Mouse (Mus musculus) neural tube, embryonic 11.5 days (tissue): ENCODE data around the gene Osbpl11. TPM values are rescaled to one million over a fixed set of nuclear protein-coding genes. Genes with fewer than 3 reads are reported as not detected.
A peak's percentile ranks its signal among the peaks of the same experiment; 100 is the strongest.

ENCODE experiments used
- ATAC-seq: fragments of 200-750 bp; cut with Nextera tagmentation; 2 replicates; pipeline ENCODE4 v1.8.0; 2017; ENCODE audit warnings: moderate number of reproducible peaks, mild to moderate bottlenecking, moderate TSS enrichment, moderate library complexity; ENCODE audit not compliant: insufficient read depth, low FRiP score, low TSS enrichment
- DNase-seq: peaks from one replicate; pipeline ENCODE4 v3.0.0-alpha.2; 2015; ENCODE audit warnings: low spot score
- H3K27ac ChIP-seq: fragments of 300-500 bp; sonication (generic); 2 replicates; pipeline ENCODE4 v1.5.1; 2014; ENCODE audit warnings: low read depth, mild to moderate bottlenecking, low read length
- H3K27me3 ChIP-seq: fragments of 300-500 bp; sonication (generic); 2 replicates; pipeline ENCODE4 v1.6.1; 2014; ENCODE audit warnings: mild to moderate bottlenecking, low read length, mixed read lengths; ENCODE audit not compliant: control insufficient read depth, insufficient read depth
- H3K36me3 ChIP-seq: fragments of 300-500 bp; sonication (generic); 2 replicates; pipeline ENCODE4 v1.6.1; 2014; ENCODE audit warnings: mild to moderate bottlenecking, low read length, moderate library complexity, mixed read lengths; ENCODE audit not compliant: control insufficient read depth, insufficient read depth
- H3K4me1 ChIP-seq: fragments of 300-500 bp; sonication (generic); 2 replicates; pipeline ENCODE4 v1.6.1; 2014; ENCODE audit warnings: low read length, mixed read lengths; ENCODE audit not compliant: control insufficient read depth, insufficient read depth
- H3K4me2 ChIP-seq: fragments of 300-500 bp; sonication (generic); 2 replicates; pipeline ENCODE4 v1.6.1; 2014; ENCODE audit warnings: low read depth, mild to moderate bottlenecking, moderate library complexity
- H3K4me3 ChIP-seq: fragments of 300-500 bp; sonication (generic); 2 replicates; pipeline ENCODE4 v1.5.1; 2014; ENCODE audit warnings: low read depth, low read length
- H3K9ac ChIP-seq: fragments of 300-500 bp; sonication (generic); 2 replicates; pipeline ENCODE4 v1.6.1; 2014; ENCODE audit warnings: mild to moderate bottlenecking, low read length
- H3K9me3 ChIP-seq: fragments of 300-500 bp; sonication (generic); 2 replicates; pipeline ENCODE4 v1.6.1; 2016; ENCODE audit warnings: low read length; ENCODE audit not compliant: control insufficient read depth
- WGBS: fragments of 180-500 bp; shearing (Covaris S2); extraction: QIAGEN DNeasy Blood & Tissue Kit; methylation state at CpG from one replicate; pipeline ENCODE4 v1.1.7; 2014; 5-methylcytosine and 5-hydroxymethylcytosine counted together
- polyA plus RNA-seq: library from polyadenylated mRNA; unstranded; fragments of >200 nt; fragmentation: Nextera tagmentation; extraction: Ambion mirVana; gene quantifications from 2 replicates; pipeline ENCODE4 v1.2.1, GENCODE M21; 2014

Gene Osbpl11
- polyA plus RNA-seq, 1 experiment from 2014 or later, result 30.3 TPM

DNA sequence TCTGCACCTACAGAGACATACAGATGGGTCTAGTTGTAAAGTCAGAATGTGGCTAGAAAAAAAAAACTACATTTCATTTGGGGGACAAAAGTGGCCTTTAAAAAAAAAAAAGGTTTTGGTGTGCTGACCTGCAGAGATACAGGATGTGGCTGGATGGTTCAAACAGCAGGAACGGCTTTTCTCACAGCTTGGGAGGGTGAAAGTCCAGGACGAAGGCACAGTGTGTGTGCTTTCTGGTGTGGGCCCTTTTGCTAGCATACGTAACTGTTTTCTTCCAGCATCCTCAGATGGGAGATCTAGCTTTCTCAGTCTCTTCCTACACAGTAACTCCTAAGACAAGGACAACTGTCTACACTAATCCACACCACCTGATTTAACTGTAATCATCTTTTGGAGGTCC lies 4.1 kb upstream of the Osbpl11 start:
- Histone ChIP-seq H3K9me3 (no peaks in the 10 kb centered on the region), H3K27me3 (no peaks in the 10 kb centered on the region), H3K4me3 (no peak overlapping the region), H3K27ac (no peak overlapping the region), H3K4me2 (no peak overlapping the region), H3K4me1 (no peaks in the 10 kb centered on the region; the same call in 1 of the 2 replicates), H3K9ac (no peak overlapping the region), H3K36me3 (no peaks in the 10 kb centered on the region)
- ATAC-seq, result no peak
- DNase-seq, result no peak
- WGBS, result 81% methylated on average over 3 of the region's 3 CpGs

DNA sequence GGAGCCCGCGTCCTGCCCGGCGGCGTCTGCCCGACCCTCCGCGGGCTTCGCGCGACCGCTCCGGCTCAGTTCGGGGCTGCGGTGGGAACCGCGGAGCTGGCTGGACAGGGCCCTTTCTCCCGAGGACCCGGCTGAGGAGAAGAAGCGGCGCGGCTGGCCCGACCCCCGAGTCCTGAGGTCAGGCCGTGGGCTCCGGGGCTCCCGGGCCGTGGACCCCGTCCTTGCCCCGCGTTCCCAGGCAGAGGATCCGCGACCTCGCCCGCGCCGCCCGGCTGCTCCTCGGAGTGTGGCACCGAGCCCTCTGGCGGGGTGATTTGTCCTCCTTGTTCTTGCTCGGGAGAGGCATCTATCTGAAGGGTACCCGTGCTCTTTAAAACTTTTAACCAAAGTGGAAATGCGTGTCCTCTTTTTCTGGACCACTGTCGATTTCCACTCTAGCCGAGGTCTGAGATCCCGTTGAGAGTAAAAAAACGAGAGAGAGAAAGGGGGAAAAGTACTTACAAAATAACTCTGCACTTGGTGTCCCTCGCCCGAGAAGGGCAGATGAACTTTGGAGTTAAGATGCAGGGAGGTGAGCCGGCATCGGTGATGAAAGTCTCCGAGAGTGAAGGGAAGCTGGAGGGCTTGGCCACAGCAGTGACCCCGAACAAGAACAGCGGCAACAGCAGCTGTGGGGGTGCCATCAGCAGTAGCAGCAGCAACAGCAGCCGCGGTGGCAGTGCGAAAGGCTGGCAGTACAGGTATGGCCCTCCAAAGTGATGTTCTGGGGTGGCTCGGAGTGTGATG lies 583 bp downstream of the Osbpl11 start:
- no peaks in the 10 kb centered on the region for H3K36me3 ChIP-seq
- peaks cover 13% of the 10 kb centered on the region for H3K4me1 ChIP-seq
- ATAC-seq, result peak; percentile 83
- peak; percentile 28 for DNase-seq
- H3K4me3 ChIP-seq, result peak overlapping the region; percentile 73
- H3K27me3 ChIP-seq, result no peaks in the 10 kb centered on the region
- peak overlapping the region; percentile 81 for H3K4me2 ChIP-seq
- peak overlapping the region; percentile 85 for H3K9ac ChIP-seq
- no peaks in the 10 kb centered on the region for H3K9me3 ChIP-seq
- under 1% methylated on average over 58 of the region's 59 CpGs for whole genome bisulfite sequencing
- H3K27ac ChIP-seq, result peak overlapping the region; percentile 58

DNA sequence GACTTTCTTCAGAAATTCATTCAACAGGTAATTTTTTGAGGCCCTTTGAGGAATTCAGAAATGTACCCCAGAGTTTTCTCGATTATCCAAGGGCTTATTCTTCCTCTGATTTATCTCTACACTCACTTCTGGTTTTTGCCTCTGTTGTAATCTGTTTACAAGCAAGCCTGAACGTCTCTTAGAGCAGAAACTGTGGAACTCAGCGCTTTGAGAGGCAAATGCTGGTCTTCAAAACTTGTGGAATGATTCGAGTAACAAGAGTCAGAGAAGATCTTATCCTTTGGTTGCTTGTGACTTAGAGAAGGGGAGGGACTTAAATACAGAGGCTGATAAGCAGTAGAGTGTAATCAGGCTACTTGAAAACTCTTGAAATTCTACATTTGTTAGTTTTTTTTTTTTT lies 1.3 kb downstream of the Osbpl11 start:
- peak overlapping the region; percentile 73 for H3K4me3 ChIP-seq
- no peak overlapping the region for H3K27ac ChIP-seq
- H3K36me3 ChIP-seq, result no peaks in the 10 kb centered on the region
- H3K27me3 ChIP-seq, result no peaks in the 10 kb centered on the region
- H3K9ac ChIP-seq, result peak overlapping the region; percentile 85
- 37% methylated on average over 4 of the region's 4 CpGs for WGBS
- DNase-seq (no peak), ATAC-seq (no peak)
- H3K4me1 ChIP-seq, result peaks cover 13% of the 10 kb centered on the region
- H3K4me2 ChIP-seq, result peak overlapping the region; percentile 81
- no peaks in the 10 kb centered on the region for H3K9me3 ChIP-seq

DNA sequence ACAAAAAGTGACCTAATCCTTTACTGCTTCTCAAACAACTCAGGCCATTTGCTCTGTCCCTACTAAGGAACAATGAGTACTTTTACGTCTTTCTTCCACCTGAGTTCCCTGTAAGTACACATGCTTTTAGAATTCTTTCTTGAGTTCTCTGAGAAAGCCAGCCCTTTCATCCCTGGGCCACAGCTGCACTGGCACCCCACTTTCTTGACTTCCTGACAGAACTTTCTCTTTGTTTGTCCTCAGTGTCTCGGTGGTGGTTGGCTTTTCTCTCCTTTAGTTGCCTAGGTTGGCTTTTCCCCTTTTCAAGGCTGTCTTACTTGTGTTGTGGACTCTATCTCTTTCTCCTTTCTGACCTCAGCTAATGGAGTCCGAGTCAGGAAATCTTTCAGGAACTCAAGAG lies 3.2 kb downstream of the Osbpl11 start:
- no peak overlapping the region for H3K27ac ChIP-seq
- no peak for DNase-seq
- WGBS, result 49% methylated on average over 3 of the region's 3 CpGs
- H3K36me3 ChIP-seq, result no peaks in the 10 kb centered on the region
- no peak overlapping the region for H3K9ac ChIP-seq
- H3K4me2 ChIP-seq, result no peak overlapping the region
- no peaks in the 10 kb centered on the region for H3K9me3 ChIP-seq
- H3K27me3 ChIP-seq, result no peaks in the 10 kb centered on the region
- no peak overlapping the region for H3K4me3 ChIP-seq
- H3K4me1 ChIP-seq, result peaks cover 13% of the 10 kb centered on the region
- no peak for ATAC-seq

DNA sequence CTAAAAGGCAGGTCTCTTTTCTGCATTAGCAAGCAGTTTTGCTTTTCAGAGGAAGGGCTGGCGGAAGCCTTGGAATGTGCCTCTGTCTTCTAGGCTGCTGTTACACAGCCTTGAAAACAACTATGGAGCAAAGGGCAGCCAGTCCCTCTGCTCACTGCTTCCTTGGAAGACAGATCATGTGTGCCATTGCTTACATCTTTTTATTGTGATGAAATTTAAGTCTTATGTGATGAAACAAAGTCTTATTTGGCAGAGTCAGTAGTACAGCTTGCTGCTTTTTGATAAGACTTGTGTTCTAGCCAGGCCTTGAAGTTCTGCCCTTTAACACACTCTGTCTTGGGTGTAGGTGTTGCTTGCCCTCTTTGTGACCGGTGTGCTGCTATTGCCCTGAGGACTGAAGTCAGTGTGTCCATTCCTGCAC lies 6.8 kb downstream of the Osbpl11 start:
- no peak overlapping the region for H3K9ac ChIP-seq
- peaks cover 8% of the 10 kb centered on the region; the same call in 1 of the 2 replicates for H3K4me1 ChIP-seq
- H3K27ac ChIP-seq, result no peak overlapping the region
- no peaks in the 10 kb centered on the region for H3K9me3 ChIP-seq
- H3K4me2 ChIP-seq, result no peak overlapping the region
- DNase-seq (no peak), ATAC-seq (no peak)
- H3K4me3 ChIP-seq, result no peak overlapping the region
- 87% methylated on average over 2 of the region's 2 CpGs for WGBS
- H3K27me3 ChIP-seq, result no peaks in the 10 kb centered on the region
- H3K36me3 ChIP-seq, result peaks cover 3% of the 10 kb centered on the region; the same call in 1 of the 2 replicates

DNA sequence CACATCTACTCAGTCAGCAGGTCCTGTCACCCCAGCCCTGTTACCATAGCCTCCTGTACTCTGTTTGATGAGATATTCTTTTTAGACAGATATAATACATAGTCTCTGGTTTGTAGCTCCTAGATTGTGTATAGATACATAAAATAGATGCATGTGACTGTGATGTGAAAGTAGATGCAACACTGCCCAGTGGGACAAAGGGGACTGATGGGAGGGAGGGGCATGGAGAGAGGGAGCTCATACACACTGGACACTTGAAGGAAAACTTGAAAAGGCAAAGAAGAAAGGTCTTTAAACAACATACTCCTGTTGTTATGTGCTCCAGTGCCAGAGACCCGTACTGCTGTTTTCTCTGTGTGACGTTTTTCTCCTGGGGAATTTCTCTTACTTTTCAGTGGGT lies 7.4 kb downstream of the Osbpl11 start:
- no peak overlapping the region for H3K4me3 ChIP-seq
- H3K27ac ChIP-seq, result no peak overlapping the region
- peaks cover 4% of the 10 kb centered on the region; the same call in 1 of the 2 replicates for H3K36me3 ChIP-seq
- ATAC-seq (no peak), DNase-seq (no peak)
- no peaks in the 10 kb centered on the region for H3K27me3 ChIP-seq
- H3K4me1 ChIP-seq, result peaks cover 4% of the 10 kb centered on the region; the same call in 1 of the 2 replicates
- 80% methylated on average over 2 of the region's 2 CpGs for WGBS
- H3K9ac ChIP-seq, result no peak overlapping the region
- no peak overlapping the region for H3K4me2 ChIP-seq
- no peaks in the 10 kb centered on the region for H3K9me3 ChIP-seq

DNA sequence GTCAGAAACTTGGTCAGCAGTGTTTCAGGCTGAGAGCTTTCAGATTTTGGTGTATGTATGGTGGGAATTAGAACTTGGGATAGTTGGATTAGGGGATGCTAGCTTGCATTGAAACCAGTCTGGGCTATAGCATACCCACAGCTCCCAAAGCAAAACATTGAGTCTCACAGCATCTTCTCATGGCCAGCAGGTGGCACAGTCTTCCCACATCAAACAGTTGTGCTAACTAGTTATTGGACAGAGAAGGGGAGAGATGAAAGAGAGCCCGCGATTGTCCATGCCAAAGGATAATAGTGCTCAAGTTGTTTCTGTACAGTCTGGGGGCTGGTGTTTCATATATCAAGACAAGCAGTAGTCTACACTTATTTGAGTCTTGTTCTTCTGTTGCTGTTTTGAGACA lies 8.8 kb downstream of the Osbpl11 start:
- Histone ChIP-seq H3K4me2 (no peak overlapping the region), H3K27me3 (no peaks in the 10 kb centered on the region), H3K27ac (no peak overlapping the region), H3K4me1 (no peaks in the 10 kb centered on the region), H3K9ac (no peak overlapping the region), H3K36me3 (peaks cover 4% of the 10 kb centered on the region; the same call in 1 of the 2 replicates), H3K9me3 (no peaks in the 10 kb centered on the region), H3K4me3 (no peak overlapping the region)
- DNase-seq (peak; percentile 57), ATAC-seq (no peak)
- WGBS, result 45% methylated on average over 2 of the region's 2 CpGs

DNA sequence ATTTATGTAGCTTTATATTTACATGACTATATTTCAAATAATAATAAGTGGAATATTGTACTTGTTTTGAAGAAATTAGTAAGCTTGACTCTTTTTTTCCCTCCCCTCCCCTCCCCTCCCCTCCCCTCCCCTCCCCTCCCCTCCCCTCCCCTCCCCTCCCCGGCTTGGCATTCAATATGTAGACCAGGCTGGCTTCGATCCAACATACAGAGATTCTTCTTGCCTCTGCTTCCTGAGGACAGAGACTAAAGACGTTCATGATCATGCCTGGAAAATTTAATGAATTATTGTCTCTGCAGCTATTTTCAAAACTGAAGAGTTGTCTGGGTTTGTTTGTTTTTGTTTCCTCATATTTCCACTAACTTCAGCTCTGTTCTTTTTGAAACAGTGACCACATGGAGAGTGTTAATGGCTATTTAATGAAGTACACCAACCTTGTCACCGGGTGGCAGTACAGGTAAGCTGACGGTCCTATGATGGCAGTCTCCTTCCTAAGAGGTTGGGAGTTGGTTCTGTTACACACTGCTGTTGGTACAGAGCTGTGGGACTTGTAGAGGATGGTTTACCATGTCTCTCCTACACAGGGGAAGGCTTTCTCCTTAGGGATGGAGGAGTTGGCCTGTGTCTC lies 10.9 kb downstream of the Osbpl11 start:
- ATAC-seq, result no peak

DNA sequence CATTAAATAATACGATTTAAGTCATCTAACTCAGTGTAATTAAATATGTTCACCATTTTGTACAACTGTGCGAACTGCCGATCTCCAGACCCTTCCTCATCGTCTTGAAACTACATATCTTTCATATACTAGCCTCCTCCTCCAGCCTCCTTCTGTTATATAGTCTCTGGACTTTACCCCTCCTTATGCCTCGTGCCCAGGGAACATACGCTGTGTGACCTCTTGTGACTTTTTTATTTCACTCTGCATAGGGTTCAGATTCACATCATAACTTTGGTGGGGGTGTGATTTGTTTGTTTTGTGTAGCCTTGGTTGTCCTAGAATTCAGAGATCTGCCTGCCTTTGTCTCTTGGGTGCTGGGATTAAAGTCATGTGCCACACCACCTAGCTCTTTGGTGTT lies 11.7 kb downstream of the Osbpl11 start:
- WGBS, result 88% methylated on average over 6 of the region's 6 CpGs
- H3K4me2 ChIP-seq, result no peak overlapping the region

More for the DNA sequence above, 10.9 kb downstream of the Osbpl11 start:
- Histone ChIP-seq H3K27ac (no peak overlapping the region), H3K9ac (no peak overlapping the region), H3K9me3 (no peaks in the 10 kb centered on the region), H3K4me1 (no peaks in the 10 kb centered on the region), H3K27me3 (no peaks in the 10 kb centered on the region), H3K36me3 (peaks cover 4% of the 10 kb centered on the region; the same call in 1 of the 2 replicates), H3K4me3 (no peak overlapping the region), H3K4me2 (no peak overlapping the region)
- DNase-seq, result no peak
- WGBS, result 79% methylated on average over 4 of the region's 5 CpGs

More for the DNA sequence above, 11.7 kb downstream of the Osbpl11 start:
- H3K4me3 ChIP-seq, result no peak overlapping the region
- H3K36me3 ChIP-seq, result peaks cover 5% of the 10 kb centered on the region; the same call in 1 of the 2 replicates
- no peaks in the 10 kb centered on the region for H3K9me3 ChIP-seq
- H3K27ac ChIP-seq, result no peak overlapping the region
- ATAC-seq, result no peak
- H3K4me1 ChIP-seq, result no peaks in the 10 kb centered on the region
- no peak for DNase-seq
- no peaks in the 10 kb centered on the region for H3K27me3 ChIP-seq
- H3K9ac ChIP-seq, result no peak overlapping the region
